Mouse (Mus musculus): ENCODE measurements around the gene Gm28635. TPM values are rescaled to one million over a fixed set of nuclear protein-coding genes. Genes with fewer than 3 reads are reported as not detected.

Gene Gm28635
- polyA plus RNA-seq, 1 experiment, result not detected

DNA sequence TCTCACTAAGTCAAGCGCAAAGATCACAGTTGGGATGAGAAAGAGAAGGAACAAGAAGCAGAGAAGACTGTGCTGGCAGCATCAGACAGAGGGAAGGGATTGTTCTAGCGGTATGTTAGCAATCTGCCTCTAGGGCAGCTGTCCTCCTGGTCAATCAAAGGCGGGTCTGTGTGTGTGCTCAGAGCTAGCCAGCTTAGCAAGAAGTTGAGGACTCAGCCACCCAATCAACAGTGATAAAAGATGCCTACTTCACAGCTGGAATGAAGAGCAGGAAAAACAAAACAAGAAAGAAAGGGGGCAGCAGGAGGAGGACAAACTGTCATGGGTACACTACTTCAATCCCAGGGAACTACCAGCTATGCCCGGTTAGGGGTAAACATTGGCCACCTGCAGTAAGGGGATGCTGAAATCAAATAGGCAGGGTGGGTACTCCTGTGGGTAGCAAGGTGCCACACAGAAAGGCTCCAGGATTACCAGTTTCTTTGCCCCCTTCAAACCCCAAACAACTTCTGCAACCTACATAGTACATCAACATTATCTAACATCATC lies 42.8 kb downstream of the Gm28635 start:
- H3K27ac ChIP-seq (ENCODE audit: control insufficient read depth, insufficient read depth, low read length), result no peak overlapping the region
- no peak for DNase-seq
- H3K4me3 ChIP-seq (ENCODE audit: control insufficient read depth, insufficient read depth, low read length), result no peak overlapping the region
- no peak for TF ChIP-seq CTCF (IDR thresholded peaks at IDR 0.05; ENCODE audit: borderline replicate concordance, control insufficient read depth, extremely low read depth, insufficient read depth, low read length, poor library complexity)
- TF ChIP-seq POLR2A (IDR thresholded peaks at IDR 0.05; ENCODE audit: control insufficient read depth, extremely low read depth, insufficient read depth, low read length, poor library complexity), result no peak
- WGBS, result 81% methylated on average over 4 of the region's 4 CpGs
- H3K27me3 ChIP-seq (ENCODE audit: control insufficient read depth, insufficient read depth, low read length), result no peaks in the 10 kb centered on the region
- peaks cover 4% of the 10 kb centered on the region for H3K4me1 ChIP-seq (replicated peaks; ENCODE audit: control insufficient read depth, insufficient read depth, low read length)
- H3K36me3 ChIP-seq (ENCODE audit: control insufficient read depth, insufficient read depth, low read length), result no peaks in the 10 kb centered on the region

DNA sequence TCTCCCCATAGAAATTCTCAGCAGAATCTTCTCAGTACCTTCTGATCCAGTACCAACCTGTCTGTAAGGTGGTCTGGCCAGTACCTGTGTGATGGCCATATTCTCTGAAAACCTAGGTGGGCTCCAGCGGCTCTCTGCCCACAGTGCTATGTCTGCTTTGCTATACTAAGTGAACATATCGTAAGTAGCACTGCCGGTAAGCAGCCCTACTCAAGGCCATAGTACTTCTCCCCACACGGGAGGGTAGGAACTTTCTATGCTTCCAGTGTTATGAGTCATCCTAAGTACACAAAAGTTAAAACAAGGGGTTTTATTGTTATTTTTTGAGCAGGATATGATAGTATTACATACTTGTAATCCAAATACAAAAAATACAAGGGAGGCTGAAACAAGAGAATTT lies 43.8 kb downstream of the Gm28635 start:
- Histone ChIP-seq H3K27ac (ENCODE audit: control insufficient read depth, insufficient read depth, low read length) (no peak overlapping the region), H3K4me1 (replicated peaks; ENCODE audit: control insufficient read depth, insufficient read depth, low read length) (peaks cover 4% of the 10 kb centered on the region), H3K27me3 (ENCODE audit: control insufficient read depth, insufficient read depth, low read length) (no peaks in the 10 kb centered on the region), H3K36me3 (ENCODE audit: control insufficient read depth, insufficient read depth, low read length) (no peaks in the 10 kb centered on the region), H3K4me3 (ENCODE audit: control insufficient read depth, insufficient read depth, low read length) (no peak overlapping the region)
- WGBS, result 82% methylated on average over 4 of the region's 4 CpGs
- no peak for DNase-seq
- TF ChIP-seq CTCF (IDR thresholded peaks at IDR 0.05; ENCODE audit: borderline replicate concordance, control insufficient read depth, extremely low read depth, insufficient read depth, low read length, poor library complexity), result no peak
- TF ChIP-seq POLR2A (IDR thresholded peaks at IDR 0.05; ENCODE audit: control insufficient read depth, extremely low read depth, insufficient read depth, low read length, poor library complexity), result no peak

DNA sequence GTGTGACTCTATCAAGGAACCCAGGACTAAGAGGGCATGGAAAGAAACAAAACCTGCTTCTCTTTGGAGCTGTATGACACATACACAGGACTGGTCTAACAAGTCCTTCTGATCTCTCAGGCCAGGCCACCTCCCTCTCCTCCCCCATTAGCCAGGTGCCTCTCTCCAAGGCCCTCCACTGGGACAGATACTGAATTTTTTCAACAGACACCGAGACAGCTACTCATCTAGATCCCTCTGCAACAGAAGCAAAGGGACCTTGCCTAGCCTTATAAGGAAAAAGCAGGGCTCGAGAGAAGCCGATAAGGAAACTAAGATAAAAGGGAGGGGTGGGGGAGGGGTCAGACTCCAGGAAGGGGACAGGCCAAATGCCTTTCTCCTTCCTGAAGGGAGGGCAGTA lies 44.8 kb downstream of the Gm28635 start:
- Histone ChIP-seq H3K4me3 (ENCODE audit: control insufficient read depth, insufficient read depth, low read length) (no peak overlapping the region), H3K27me3 (ENCODE audit: control insufficient read depth, insufficient read depth, low read length) (no peaks in the 10 kb centered on the region), H3K4me1 (replicated peaks; ENCODE audit: control insufficient read depth, insufficient read depth, low read length) (peaks cover 4% of the 10 kb centered on the region), H3K36me3 (ENCODE audit: control insufficient read depth, insufficient read depth, low read length) (no peaks in the 10 kb centered on the region), H3K27ac (ENCODE audit: control insufficient read depth, insufficient read depth, low read length) (no peak overlapping the region; the same call in 1 of the 2 replicates)
- 9% methylated on average over 3 of the region's 3 CpGs for WGBS
- no peak for DNase-seq
- no peak for TF ChIP-seq POLR2A (IDR thresholded peaks at IDR 0.05; ENCODE audit: control insufficient read depth, extremely low read depth, insufficient read depth, low read length, poor library complexity)
- TF ChIP-seq CTCF (IDR thresholded peaks at IDR 0.05; ENCODE audit: borderline replicate concordance, control insufficient read depth, extremely low read depth, insufficient read depth, low read length, poor library complexity), result no peak

DNA sequence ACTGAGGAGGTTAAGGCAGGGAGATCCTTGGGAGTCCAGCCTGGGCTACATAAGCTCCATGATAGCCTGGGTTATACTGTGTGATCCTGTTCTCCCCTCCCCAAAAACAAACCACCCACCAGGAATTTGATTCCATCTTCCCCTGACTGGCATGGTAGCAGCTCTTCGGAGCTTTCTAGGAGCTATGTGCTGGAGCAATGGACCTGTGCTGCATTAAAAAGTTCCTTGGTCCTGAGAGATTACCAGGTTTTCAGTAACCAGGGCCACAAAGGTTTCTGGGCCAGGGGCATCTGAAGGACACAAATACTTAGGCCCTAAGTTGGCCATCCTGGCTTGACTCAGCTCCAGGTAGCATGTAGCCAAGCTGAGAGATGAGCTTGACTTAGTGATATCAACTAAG lies 45.8 kb downstream of the Gm28635 start:
- no peak for DNase-seq
- Histone ChIP-seq H3K4me3 (ENCODE audit: control insufficient read depth, insufficient read depth, low read length) (no peak overlapping the region), H3K27ac (ENCODE audit: control insufficient read depth, insufficient read depth, low read length) (no peak overlapping the region), H3K36me3 (ENCODE audit: control insufficient read depth, insufficient read depth, low read length) (no peaks in the 10 kb centered on the region), H3K27me3 (ENCODE audit: control insufficient read depth, insufficient read depth, low read length) (no peaks in the 10 kb centered on the region), H3K4me1 (replicated peaks; ENCODE audit: control insufficient read depth, insufficient read depth, low read length) (peaks cover 4% of the 10 kb centered on the region)
- TF ChIP-seq POLR2A (IDR thresholded peaks at IDR 0.05; ENCODE audit: control insufficient read depth, extremely low read depth, insufficient read depth, low read length, poor library complexity) (no peak), CTCF (IDR thresholded peaks at IDR 0.05; ENCODE audit: borderline replicate concordance, control insufficient read depth, extremely low read depth, insufficient read depth, low read length, poor library complexity) (no peak)
- 96% methylated on average over 1 of the region's 1 CpGs for WGBS

DNA sequence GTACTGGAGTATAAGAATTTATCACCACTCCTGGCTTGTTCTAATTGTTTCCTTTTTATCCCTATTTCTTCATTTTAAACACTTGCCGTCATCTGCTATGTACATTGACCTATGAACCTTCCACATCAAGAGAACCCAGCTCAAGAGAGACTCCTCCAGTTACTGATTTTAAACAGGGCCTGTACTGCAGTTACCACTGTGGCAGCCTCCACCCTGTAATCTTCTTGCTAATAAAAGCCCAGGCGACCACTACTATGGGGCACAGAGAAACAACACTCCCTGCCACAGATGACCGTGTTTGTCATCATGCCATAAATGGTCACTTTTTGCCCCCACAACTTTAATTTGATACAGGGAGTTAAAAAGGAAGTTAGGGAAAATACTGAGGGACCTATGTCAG lies 50.8 kb downstream of the Gm28635 start:
- Histone ChIP-seq H3K27ac (ENCODE audit: control insufficient read depth, insufficient read depth, low read length) (no peak overlapping the region), H3K36me3 (ENCODE audit: control insufficient read depth, insufficient read depth, low read length) (no peaks in the 10 kb centered on the region), H3K4me1 (replicated peaks; ENCODE audit: control insufficient read depth, insufficient read depth, low read length) (no peaks in the 10 kb centered on the region), H3K4me3 (ENCODE audit: control insufficient read depth, insufficient read depth, low read length) (no peak overlapping the region), H3K27me3 (ENCODE audit: control insufficient read depth, insufficient read depth, low read length) (no peaks in the 10 kb centered on the region)
- TF ChIP-seq CTCF (IDR thresholded peaks at IDR 0.05; ENCODE audit: borderline replicate concordance, control insufficient read depth, extremely low read depth, insufficient read depth, low read length, poor library complexity) (no peak), POLR2A (IDR thresholded peaks at IDR 0.05; ENCODE audit: control insufficient read depth, extremely low read depth, insufficient read depth, low read length, poor library complexity) (no peak)
- DNase-seq, result no peak
- 92% methylated on average over 3 of the region's 3 CpGs for WGBS

DNA sequence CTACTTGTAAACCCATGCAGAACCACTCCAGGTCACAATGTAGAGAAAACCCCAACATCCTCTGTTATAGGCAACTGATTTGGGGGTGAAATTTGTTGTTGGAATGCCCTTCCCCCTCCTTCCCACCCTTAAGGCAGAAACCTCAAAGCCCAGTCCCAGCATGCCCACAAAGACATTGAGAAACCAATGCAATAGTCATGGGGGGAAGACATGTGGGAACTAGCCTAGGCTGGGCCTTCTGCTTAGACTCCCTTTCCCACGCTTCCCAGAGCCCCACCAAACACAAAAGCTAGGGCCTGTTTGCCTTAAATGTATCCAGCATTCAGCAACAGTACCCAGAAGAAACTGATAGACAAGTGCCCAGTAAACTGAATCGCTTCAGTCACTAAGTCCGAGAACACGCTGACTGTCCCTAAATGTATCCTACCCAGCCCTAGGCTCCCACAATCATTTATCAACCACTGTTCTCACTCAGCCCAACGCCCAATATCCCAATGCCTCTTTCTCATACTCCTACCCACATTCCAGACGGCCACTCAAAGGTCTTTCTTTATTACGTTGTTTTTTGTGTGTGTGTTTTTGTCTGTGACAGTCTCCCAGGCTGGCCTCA lies 51.4 kb downstream of the Gm28635 start:
- 87% methylated on average over 7 of the region's 7 CpGs for WGBS
- Histone ChIP-seq H3K36me3 (ENCODE audit: control insufficient read depth, insufficient read depth, low read length) (no peaks in the 10 kb centered on the region), H3K4me1 (replicated peaks; ENCODE audit: control insufficient read depth, insufficient read depth, low read length) (no peaks in the 10 kb centered on the region), H3K27me3 (ENCODE audit: control insufficient read depth, insufficient read depth, low read length) (no peaks in the 10 kb centered on the region), H3K4me3 (ENCODE audit: control insufficient read depth, insufficient read depth, low read length) (no peak overlapping the region), H3K27ac (ENCODE audit: control insufficient read depth, insufficient read depth, low read length) (no peak overlapping the region)
- no peak for DNase-seq
- TF ChIP-seq CTCF (IDR thresholded peaks at IDR 0.05; ENCODE audit: borderline replicate concordance, control insufficient read depth, extremely low read depth, insufficient read depth, low read length, poor library complexity), result no peak
- TF ChIP-seq POLR2A (IDR thresholded peaks at IDR 0.05; ENCODE audit: control insufficient read depth, extremely low read depth, insufficient read depth, low read length, poor library complexity), result no peak
